Mouse (Mus musculus): Measurements from ENCODE around the gene Tspan32. TPM values are rescaled to one million over a fixed set of nuclear protein-coding genes. Genes with fewer than 3 reads are reported as not detected.

Gene Tspan32
- polyA plus RNA-seq (2017; shearing (Covaris generic)) = 205 TPM

GRCm38 (mm10) chr7:143004727-143005343 lies at the start of gene Tspan32:
Tspan32 (plus strand) TSS chr7:143005046.

GRCm38 (mm10) chr7:142968809-142969511 lies 35.9 kb upstream of the Tspan32 start, which contains the start of gene Ascl2:
Ascl2 (minus strand) TSS chr7:142969264.

GRCm38 (mm10) chr7:143052626-143053007 lies 47.8 kb downstream of the Tspan32 start, which contains the start of gene Cd81:
Cd81 (plus strand) TSS chr7:143052739.

GRCm38 (mm10) chr7:143068882-143069591 lies 64.2 kb downstream of the Tspan32 start, which contains the start of gene Tssc4:
Tssc4 (plus strand) TSS chr7:143069249.

Other genes starting within 250 kb of the Tspan32 start
- not detected for gene Th, start 73.9 kb upstream of the Tspan32 start, polyA plus RNA-seq (2017; shearing (Covaris generic))
- not detected for gene Ascl2, start 35.8 kb upstream of the Tspan32 start, polyA plus RNA-seq (2017; shearing (Covaris generic))
- 47.5 TPM for gene Cd81, start 47.7 kb downstream of the Tspan32 start, polyA plus RNA-seq (2017; shearing (Covaris generic))
- gene Tssc4, start 64.2 kb downstream of the Tspan32 start, polyA plus RNA-seq (2017; shearing (Covaris generic)) = 33.1 TPM
- gene Trpm5, start 89.6 kb downstream of the Tspan32 start, polyA plus RNA-seq (2017; shearing (Covaris generic)) = not detected
- gene Kcnq1, start 101.3 kb downstream of the Tspan32 start, polyA plus RNA-seq (2017; shearing (Covaris generic)) = not detected

Data from naive thymus-derived CD4-positive, alpha-beta T cell, adult 5 months (primary cell).